Mouse (Mus musculus) C2C12 (cell line): ENCODE results near the gene Wdr1. TPM values are rescaled to one million over a fixed set of nuclear protein-coding genes. Genes with fewer than 3 reads are reported as not detected.
"Not testable (repeated sequence)": the region's sequence is repeated elsewhere in the genome, so short reads cannot be mapped to it uniquely, and the experiment has no call there.

Experiments used
- H3K27me3 ChIP-seq: one replicate; pipeline ENCODE4 v1.6.1; 2011; ENCODE audit not compliant: control insufficient read depth, insufficient read depth, insufficient read length
- H3K36me3 ChIP-seq: one replicate; pipeline ENCODE4 v1.6.1; 2011; ENCODE audit not compliant: control insufficient read depth, insufficient read depth
- H3K4me3 ChIP-seq: one replicate; pipeline ENCODE4 v1.5.1; 2011; ENCODE audit warnings: mild to moderate bottlenecking, control low read depth; ENCODE audit not compliant: poor library complexity, insufficient read depth, severe bottlenecking
- H3K79me2 ChIP-seq: one replicate; pipeline ENCODE4 v1.6.1; 2011; ENCODE audit not compliant: control insufficient read depth, insufficient read depth
- H3K79me3 ChIP-seq: one replicate; pipeline ENCODE4 v1.6.1; 2011; ENCODE audit warnings: low read depth, control low read depth
- H3ac ChIP-seq: one replicate; pipeline ENCODE3; 2011; ENCODE audit warnings: low read depth; ENCODE audit not compliant: control insufficient read depth, insufficient read length
- CEBPB ChIP-seq: IDR thresholded peaks from one replicate; pipeline ENCODE4 v1.6.1; 2011; ENCODE audit warnings: low read depth, mild to moderate bottlenecking, control low read depth, moderate library complexity
- CTCF ChIP-seq: IDR thresholded peaks from one replicate; pipeline ENCODE4 v1.5.1; 2011; ENCODE audit not compliant: control insufficient read depth, insufficient read depth, insufficient read length
- FOSL1 ChIP-seq: IDR thresholded peaks from one replicate; pipeline ENCODE4 v1.8.0; 2011; ENCODE audit warnings: mild to moderate bottlenecking, low read length; ENCODE audit not compliant: poor library complexity, insufficient read depth, severe bottlenecking
- MAX ChIP-seq: IDR thresholded peaks from one replicate; pipeline ENCODE4 v1.6.1; 2011; ENCODE audit warnings: mild to moderate bottlenecking, control low read depth
- MYOD1 ChIP-seq: IDR thresholded peaks from one replicate; pipeline ENCODE4 v1.6.1; 2011; ENCODE audit warnings: low read depth; ENCODE audit not compliant: control insufficient read depth, insufficient read length
- MYOG ChIP-seq: IDR thresholded peaks from one replicate; pipeline ENCODE4 v1.6.1; 2011; ENCODE audit not compliant: control insufficient read depth, insufficient read length; ENCODE audit errors: extremely low read depth
- USF1 ChIP-seq: IDR thresholded peaks from one replicate; pipeline ENCODE4 v1.6.1; 2011; ENCODE audit warnings: low read depth, mild to moderate bottlenecking, control low read depth, moderate library complexity
- long read RNA-seq, 2 experiments: library from polyadenylated mRNA; unstranded; transcript quantifications; one replicate each; pipeline ENCODE4 v2.0.0; 2019 to 2020
- polyA plus RNA-seq: library from polyadenylated mRNA; unstranded; fragments of >200 nt; fragmentation: generic; extraction: Trizol; gene quantifications from one replicate; pipeline ENCODE4 v1.2.1, GENCODE M21; 2012; ENCODE audit warnings: missing spikeins

The Wdr1 gene
- 348 TPM for polyA plus RNA-seq
- long read RNA-seq, experiment 1, transcript Wdr1-201 (15 exons, 3,089 nt), result major isoform, 353 of 452 reads
- long read RNA-seq, experiment 1, partial matches to known transcripts, result 38 of 452 reads
- long read RNA-seq, experiment 1, other reads (novel, unspliced or antisense), result 56 of 452 reads
- long read RNA-seq, experiment 2, transcript Wdr1-205 (15 exons, 2,139 nt), result minor isoform, 66 of 8,292 reads
- long read RNA-seq, experiment 2, transcript Wdr1-201 (15 exons, 3,089 nt), result major isoform, 7,818 of 8,292 reads
- long read RNA-seq, experiment 2, partial matches to known transcripts, result 110 of 8,292 reads
- long read RNA-seq, experiment 2, other reads (novel, unspliced or antisense), result 296 of 8,292 reads

DNA sequence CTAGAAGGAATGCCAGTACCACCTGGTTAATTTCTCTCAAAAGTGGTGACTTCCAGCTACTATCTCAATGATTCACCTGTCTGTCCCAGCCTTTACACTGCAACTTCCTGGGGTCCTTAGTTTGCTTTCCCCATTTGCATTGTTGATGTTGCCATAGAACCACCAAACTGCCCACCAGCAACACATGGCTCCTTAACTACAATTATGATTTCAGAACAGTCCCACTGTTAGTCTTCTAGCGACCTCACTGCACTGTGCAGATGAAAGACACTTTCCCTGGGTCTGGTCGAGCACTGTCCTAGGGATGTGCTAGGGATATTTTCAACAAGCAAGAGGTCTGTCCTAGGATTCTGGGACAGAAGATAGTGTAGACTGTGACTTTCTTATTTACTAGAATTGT lies at the start of gene Wdr1:
Gene Wdr1, minus strand, starts transcription at position 101 of the 400 bp plus-strand sequence.
- Histone ChIP-seq H3K79me2 (peaks cover 45% of the 10 kb centered on the region), H3K79me3 (peaks cover 33% of the 10 kb centered on the region), H3K4me3 (peak within 1 kb of the TSS; percentile 90), H3ac (peak within 1 kb of the TSS; percentile 61), H3K27me3 (no peaks in the 10 kb centered on the region), H3K36me3 (peaks cover 24% of the 10 kb centered on the region)
- TF ChIP-seq MYOD1 (no peak), CTCF (no peak), CEBPB (no peak), FOSL1 (no peak)

DNA sequence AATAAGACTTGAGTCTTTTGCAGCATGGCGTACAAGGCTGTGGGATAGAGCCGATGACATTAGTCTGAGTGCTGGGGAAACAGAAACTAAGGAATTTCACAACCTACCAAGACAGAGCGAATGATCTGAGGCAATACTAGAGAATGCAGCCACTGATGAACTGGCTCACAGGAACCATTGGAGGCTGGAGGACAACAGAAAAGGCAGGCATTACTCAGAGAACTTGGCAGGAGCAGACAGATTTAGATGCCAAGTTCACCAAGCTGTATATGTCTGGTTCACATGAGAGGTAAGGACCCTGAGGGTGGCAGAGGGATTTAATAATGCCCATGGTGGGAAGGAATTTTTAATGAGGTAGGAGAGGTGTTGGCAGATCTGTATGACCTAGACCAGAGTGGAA lies 48.1 kb upstream of the Wdr1 start:
- H3K79me2 ChIP-seq, result no peaks in the 10 kb centered on the region
- H3K4me3 ChIP-seq, result no peak overlapping the region
- H3ac ChIP-seq, result no peak overlapping the region
- peaks cover 27% of the 10 kb centered on the region for H3K27me3 ChIP-seq
- no peak for TF ChIP-seq FOSL1
- peak; percentile 31 for TF ChIP-seq CEBPB
- no peaks in the 10 kb centered on the region for H3K79me3 ChIP-seq
- H3K36me3 ChIP-seq, result no peaks in the 10 kb centered on the region

DNA sequence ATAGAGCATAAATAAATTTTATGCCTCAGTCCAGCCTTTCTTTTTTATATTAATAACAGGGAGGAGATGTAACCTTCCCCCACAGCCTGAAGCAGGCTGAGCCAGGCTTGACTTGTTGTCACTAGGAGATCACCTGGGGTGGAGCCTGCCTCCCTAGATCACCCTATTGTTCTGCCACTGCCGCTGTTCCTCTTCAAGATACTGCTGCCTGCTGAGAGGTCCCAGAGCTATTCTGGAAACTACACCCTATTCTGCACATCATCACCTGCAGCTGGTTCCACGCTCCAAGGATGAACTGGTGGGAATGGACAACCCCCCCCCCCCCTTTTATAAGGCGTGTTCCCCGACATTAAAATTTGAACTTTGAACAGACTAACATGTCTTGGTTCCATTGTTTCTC lies 45.2 kb upstream of the Wdr1 start:
- not testable (repeated sequence) for H3K79me2 ChIP-seq, H3K36me3 ChIP-seq, H3K79me3 ChIP-seq, H3K4me3 ChIP-seq, H3ac ChIP-seq
- peaks cover 15% of the 10 kb centered on the region for H3K27me3 ChIP-seq

DNA sequence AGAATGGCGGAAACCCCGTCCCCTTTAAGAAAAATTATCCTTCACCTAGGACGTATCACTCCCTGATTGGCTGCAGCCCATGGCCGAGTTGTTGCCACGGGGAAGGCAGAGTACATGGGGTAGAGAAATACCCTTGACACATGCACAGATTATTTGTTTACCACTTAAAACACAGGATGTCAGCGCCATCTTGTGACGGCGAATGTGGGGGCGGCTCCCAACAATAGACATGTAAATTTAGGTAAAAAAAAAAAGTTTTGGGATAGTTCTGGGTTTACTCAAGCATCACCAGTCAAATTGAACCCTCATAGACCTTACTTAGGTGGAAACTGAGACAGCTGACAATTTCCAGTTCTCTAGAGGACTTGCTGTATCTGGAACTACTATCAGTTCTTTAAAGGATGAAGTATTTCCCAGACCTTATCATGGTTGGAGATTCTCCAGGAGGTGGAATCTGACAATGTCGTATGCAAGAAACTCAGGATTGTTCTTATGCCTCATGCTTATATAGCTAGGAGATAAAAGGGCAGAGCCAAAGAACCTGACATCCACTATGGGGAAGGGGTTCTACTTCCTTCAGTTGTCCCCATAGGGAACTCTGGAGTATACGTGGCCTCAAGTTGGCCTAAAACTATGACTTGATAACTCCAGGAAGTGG lies 35.8 kb upstream of the Wdr1 start:
- TF ChIP-seq MAX, result no peak
- no peak for TF ChIP-seq FOSL1
- no peak for TF ChIP-seq MYOD1
- TF ChIP-seq MYOG, result no peak
- no peak for TF ChIP-seq CEBPB
- no peak for TF ChIP-seq USF1
- no peak for TF ChIP-seq CTCF
- Histone ChIP-seq H3ac (no peak overlapping the region), H3K4me3 (no peak overlapping the region), H3K27me3 (no peaks in the 10 kb centered on the region), H3K36me3 (no peaks in the 10 kb centered on the region), H3K79me3 (no peaks in the 10 kb centered on the region), H3K79me2 (no peaks in the 10 kb centered on the region)

DNA sequence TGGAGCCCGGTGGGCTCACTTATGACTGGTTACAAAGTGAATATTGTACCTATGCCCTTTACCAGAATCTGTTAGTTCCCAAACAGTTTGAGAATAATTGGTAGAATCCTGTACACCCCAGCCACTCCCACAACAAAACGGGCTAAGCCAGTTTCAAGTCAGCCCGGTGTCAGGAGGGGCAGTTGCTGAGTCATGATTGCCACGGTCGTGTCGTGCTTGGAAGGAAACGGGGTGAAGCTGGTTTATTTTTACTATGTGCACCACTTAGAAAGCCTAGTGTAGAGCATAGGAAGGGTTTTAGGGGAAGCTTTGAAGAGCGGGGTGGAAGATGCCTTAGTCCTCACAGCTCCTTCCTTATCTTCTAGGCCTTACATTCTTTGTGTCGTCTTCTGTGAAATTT lies 25.9 kb upstream of the Wdr1 start:
- H3K4me3 ChIP-seq, result no peak overlapping the region
- no peaks in the 10 kb centered on the region for H3K79me3 ChIP-seq
- no peaks in the 10 kb centered on the region for H3K36me3 ChIP-seq
- no peaks in the 10 kb centered on the region for H3K79me2 ChIP-seq
- H3ac ChIP-seq, result no peak overlapping the region
- no peak for TF ChIP-seq CEBPB
- no peak for TF ChIP-seq MYOG
- TF ChIP-seq MYOD1, result no peak
- no peak for TF ChIP-seq CTCF
- no peak for TF ChIP-seq USF1
- no peak for TF ChIP-seq MAX
- TF ChIP-seq FOSL1, result no peak
- H3K27me3 ChIP-seq, result no peaks in the 10 kb centered on the region

DNA sequence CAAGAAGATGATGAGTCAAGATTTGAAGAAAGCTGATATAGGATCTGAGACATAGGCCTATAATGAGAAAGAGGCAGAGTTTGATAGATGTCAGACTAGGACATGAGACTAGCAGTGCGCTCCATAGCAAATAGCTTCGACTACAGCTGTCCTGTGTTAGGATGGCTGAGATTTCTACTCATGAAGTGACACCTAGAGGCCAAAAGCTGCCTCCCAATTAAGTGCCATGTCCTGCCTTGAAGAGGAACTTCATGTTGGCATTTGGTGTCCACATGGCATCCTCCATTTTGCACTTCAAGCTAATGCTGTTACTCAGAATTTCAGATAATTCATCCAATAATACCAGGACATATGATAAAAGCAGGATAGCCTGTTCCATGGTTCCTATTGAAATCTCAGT lies 22.4 kb upstream of the Wdr1 start:
- TF ChIP-seq USF1 (no peak), MYOG (no peak), MYOD1 (no peak), MAX (no peak), FOSL1 (no peak), CEBPB (no peak), CTCF (no peak)
- H3ac ChIP-seq, result no peak overlapping the region
- H3K79me2 ChIP-seq, result no peaks in the 10 kb centered on the region
- H3K79me3 ChIP-seq, result no peaks in the 10 kb centered on the region
- no peaks in the 10 kb centered on the region for H3K36me3 ChIP-seq
- H3K4me3 ChIP-seq, result no peak overlapping the region
- H3K27me3 ChIP-seq, result peaks cover 14% of the 10 kb centered on the region
